In genomic region chrX:73823747-73824146, GRCm38 (mm10) we compare ENCODE assay signal across 8 mouse cellular contexts. TPM values are rescaled to one million over a fixed set of nuclear protein-coding genes. Genes with fewer than 3 reads are reported as not detected.
DNase-seq lines count a peak whose midpoint lies in the region; ATAC-seq and TF ChIP-seq lines count a peak whose summit lies in the region.

No protein-coding gene starts in this region.

- H3K4me2 ChIP-seq in lung, embryonic 15.5 days: peak overlapping the region; percentile 82
- peak overlapping the region; percentile 60 for H3K4me2 ChIP-seq in midbrain, postnatal 0 days (ENCODE audit: low read depth, low read length, poor library complexity, severe bottlenecking)

- ATAC-seq in lung, embryonic 15.5 days (ENCODE audit: borderline replicate concordance, extremely low read depth, low FRiP score, low TSS enrichment): no peak
- peak; percentile 35; the same call in 1 of the 2 replicates for ATAC-seq in midbrain, postnatal 0 days (ENCODE audit: low FRiP score)
- no peak for ATAC-seq in monocyte, adult 5-6 weeks (replicated peaks; ENCODE audit: insufficient number of reproducible peaks, low FRiP score, low TSS enrichment, poor library complexity, severe bottlenecking)
- ATAC-seq in megakaryocyte, adult 5-6 weeks (ENCODE audit: poor library complexity, severe bottlenecking): no peak

- WGBS in lung, embryonic 15.5 days: 15% methylated on average over 17 of the region's 17 CpGs
- 23% methylated on average over 17 of the region's 17 CpGs for WGBS in hindbrain, embryonic 10.5 days
- 21% methylated on average over 17 of the region's 17 CpGs for WGBS in midbrain, postnatal 0 days

- H3K9ac ChIP-seq in lung, embryonic 15.5 days: no peak overlapping the region
- peak overlapping the region; percentile 83 for H3K9ac ChIP-seq in midbrain, postnatal 0 days (replicated peaks; ENCODE audit: low read length, poor library complexity, severe bottlenecking)

- peaks cover 17% of the 10 kb centered on the region; the same call in 1 of the 2 replicates for H3K27me3 ChIP-seq in lung, embryonic 15.5 days
- H3K27me3 ChIP-seq in hindbrain, embryonic 10.5 days (ENCODE audit: insufficient read depth, poor library complexity, severe bottlenecking): peaks cover 35% of the 10 kb centered on the region
- no peaks in the 10 kb centered on the region for H3K27me3 ChIP-seq in midbrain, postnatal 0 days (ENCODE audit: insufficient read depth, low read length)

- no peak for TF ChIP-seq CTCF in midbrain, postnatal 0 days (IDR thresholded peaks at IDR 0.05)

- peak overlapping the region; percentile 53 for H3K4me3 ChIP-seq in lung, embryonic 15.5 days
- peak overlapping the region; percentile 65 for H3K4me3 ChIP-seq in hindbrain, embryonic 10.5 days
- H3K4me3 ChIP-seq in midbrain, postnatal 0 days (ENCODE audit: low read depth, low read length): peak overlapping the region; percentile 61

- DNase-seq in lung, postnatal 36 days: no peak
- peak; percentile 7 to 11 for DNase-seq in cerebellum, postnatal 36 days
- DNase-seq in hindbrain, embryonic 10.5 days (ENCODE audit: low spot score): peak; percentile 20
- DNase-seq in midbrain, postnatal 0 days (ENCODE audit: low spot score): no peak
- no peak for DNase-seq in layer of hippocampus, adult 8-10 months (ENCODE audit: low spot score in 2 of 2)

- H3K4me1 ChIP-seq in lung, embryonic 15.5 days: no peaks in the 10 kb centered on the region
- peaks cover 19% of the 10 kb centered on the region; the same call in 1 of the 2 replicates for H3K4me1 ChIP-seq in hindbrain, embryonic 10.5 days (replicated peaks)
- H3K4me1 ChIP-seq in midbrain, postnatal 0 days (ENCODE audit: insufficient read depth, low read length): no peaks in the 10 kb centered on the region

- no peaks in the 10 kb centered on the region for H3K9me3 ChIP-seq in lung, embryonic 15.5 days
- H3K9me3 ChIP-seq in hindbrain, embryonic 10.5 days: 0 out of 2 replicates have a peak, but pooled peaks cover 7% of the 10 kb centered on the region
- no peaks in the 10 kb centered on the region for H3K9me3 ChIP-seq in midbrain, postnatal 0 days (ENCODE audit: low read length)

- H3K27ac ChIP-seq in lung, embryonic 15.5 days: no peak overlapping the region
- peak overlapping the region; percentile 89 for H3K27ac ChIP-seq in hindbrain, embryonic 10.5 days
- peak overlapping the region; percentile 89; the same call in 1 of the 2 replicates for H3K27ac ChIP-seq in midbrain, postnatal 0 days (ENCODE audit: low read depth, low read length)

- no peaks in the 10 kb centered on the region for H3K36me3 ChIP-seq in lung, embryonic 15.5 days
- H3K36me3 ChIP-seq in hindbrain, embryonic 10.5 days: no peaks in the 10 kb centered on the region
- H3K36me3 ChIP-seq in midbrain, postnatal 0 days (ENCODE audit: insufficient read depth, low read length): no peaks in the 10 kb centered on the region

RNA-seq across cellular contexts. Expression of gene Pdzd4, which starts 1.0 kb away (rescaled TPM):
- 0.47 and 0.67 TPM in 2 replicates for polyA plus RNA-seq in lung, embryonic 15.5 days (2015; fragmentation: Nextera tagmentation; extraction: Ambion mirVana)
- polyA plus RNA-seq in hindbrain, embryonic 10.5 days (2016; fragmentation: Nextera tagmentation; extraction: Ambion mirVana): 0.63 and 1.0 TPM in 2 replicates
- total RNA-seq in midbrain, postnatal 0 days (2014; rRNA removed): 196 and 242 TPM in 2 replicates
- polyA plus RNA-seq in midbrain, postnatal 0 days (2015; fragmentation: Nextera tagmentation; extraction: Ambion mirVana): 4.4 and 5.1 TPM in 2 replicates
- total RNA-seq in monocyte, adult 5-6 weeks (2017): 0.68 to 2.9 TPM (median 1.9 TPM) in 3 replicates
- total RNA-seq in layer of hippocampus, adult 8-10 months (2022): 100 to 1,000 TPM in 1 of 4 experiments, 10 to 100 TPM in 3; 90.5 to 100 (median 95.6) TPM
- total RNA-seq in megakaryocyte, adult 5-6 weeks (2015): 1.5 and 1.7 TPM in 2 replicates
- total RNA-seq in megakaryocyte, adult 5-6 weeks (2017): 5.1 and 5.8 TPM in 2 replicates

RNA-seq across cellular contexts. Expression of gene Ssr4, which starts 36.9 kb away (rescaled TPM):
- polyA plus RNA-seq in lung, embryonic 15.5 days (2015; fragmentation: Nextera tagmentation; extraction: Ambion mirVana): 178 and 183 TPM in 2 replicates
- 121 and 140 TPM in 2 replicates for polyA plus RNA-seq in hindbrain, embryonic 10.5 days (2016; fragmentation: Nextera tagmentation; extraction: Ambion mirVana)
- total RNA-seq in midbrain, postnatal 0 days (2014; rRNA removed): 99.8 and 115 TPM in 2 replicates
- polyA plus RNA-seq in midbrain, postnatal 0 days (2015; fragmentation: Nextera tagmentation; extraction: Ambion mirVana): 166 and 184 TPM in 2 replicates
- total RNA-seq in monocyte, adult 5-6 weeks (2017): 136 to 151 TPM (median 138 TPM) in 3 replicates
- 100 to 1,000 TPM in 2 of 4 experiments, 10 to 100 TPM in 2; 87.5 to 127 (median 98.2) TPM for total RNA-seq in layer of hippocampus, adult 8-10 months (2022)
- total RNA-seq in megakaryocyte, adult 5-6 weeks (2015): 250 and 261 TPM in 2 replicates
- total RNA-seq in megakaryocyte, adult 5-6 weeks (2017): 127 and 142 TPM in 2 replicates

RNA-seq across cellular contexts. Expression of gene Idh3g, which starts 37.0 kb away (rescaled TPM):
- 225 and 230 TPM in 2 replicates for polyA plus RNA-seq in lung, embryonic 15.5 days (2015; fragmentation: Nextera tagmentation; extraction: Ambion mirVana)
- polyA plus RNA-seq in hindbrain, embryonic 10.5 days (2016; fragmentation: Nextera tagmentation; extraction: Ambion mirVana): 181 and 204 TPM in 2 replicates
- total RNA-seq in midbrain, postnatal 0 days (2014; rRNA removed): 207 and 236 TPM in 2 replicates
- polyA plus RNA-seq in midbrain, postnatal 0 days (2015; fragmentation: Nextera tagmentation; extraction: Ambion mirVana): 218 and 245 TPM in 2 replicates
- total RNA-seq in monocyte, adult 5-6 weeks (2017): 95.4 to 128 TPM (median 113 TPM) in 3 replicates
- 100 to 1,000 TPM; 200 to 214 (median 203) TPM for total RNA-seq in layer of hippocampus, adult 8-10 months (2022)
- total RNA-seq in megakaryocyte, adult 5-6 weeks (2015): 277 and 286 TPM in 2 replicates
- 154 and 172 TPM in 2 replicates for total RNA-seq in megakaryocyte, adult 5-6 weeks (2017)

RNA-seq across cellular contexts. Expression of gene Srpk3, which starts 49.5 kb away (rescaled TPM):
- 3.7 and 5.4 TPM in 2 replicates for polyA plus RNA-seq in lung, embryonic 15.5 days (2015; fragmentation: Nextera tagmentation; extraction: Ambion mirVana)
- 1.3 and 1.8 TPM in 2 replicates for polyA plus RNA-seq in hindbrain, embryonic 10.5 days (2016; fragmentation: Nextera tagmentation; extraction: Ambion mirVana)
- 0.09 and 0.49 TPM in 2 replicates for total RNA-seq in midbrain, postnatal 0 days (2014; rRNA removed)
- 2.1 and 2.4 TPM in 2 replicates for polyA plus RNA-seq in midbrain, postnatal 0 days (2015; fragmentation: Nextera tagmentation; extraction: Ambion mirVana)
- 12.0 to 20.5 TPM (median 19.1 TPM) in 3 replicates for total RNA-seq in monocyte, adult 5-6 weeks (2017)
- 10 to 100 TPM in 1 of 4 experiments, 1 to 10 TPM in 3; 7.5 to 10.4 (median 8.1) TPM for total RNA-seq in layer of hippocampus, adult 8-10 months (2022)
- not detected in 2 replicates for total RNA-seq in megakaryocyte, adult 5-6 weeks (2015)
- 0.45 TPM in 1 of 2 replicates, not detected in the other for total RNA-seq in megakaryocyte, adult 5-6 weeks (2017)

Comparison
In these comparisons a context has a peak if more than half of its experiments do, and no peak if none do; other contexts are left out.
1. DNase-seq: peak in cerebellum, postnatal 36 days (2 of 2) and hindbrain, embryonic 10.5 days (single experiment); none in lung, postnatal 36 days (single experiment), midbrain, postnatal 0 days (single experiment) and layer of hippocampus, adult 8-10 months (0 of 2).
2. RNA of gene Pdzd4, which starts 1.0 kb away (total RNA-seq): 196 to 242 TPM in midbrain, postnatal 0 days and 90.5 to 100 TPM in layer of hippocampus, adult 8-10 months; 1.5 to 5.8 TPM in megakaryocyte, adult 5-6 weeks and 0.68 to 2.9 TPM in monocyte, adult 5-6 weeks; every median in the first group is over 10 times any median in the second.
3. Peak in every context shown above with its lines, with median percentiles within 50 percentile points of each other: H3K4me3 ChIP-seq.